Mouse (Mus musculus): ENCODE results near the gene Arfrp1. TPM values are rescaled to one million over a fixed set of nuclear protein-coding genes. Genes with fewer than 3 reads are reported as not detected.

The Arfrp1 gene
- polyA plus RNA-seq, 1 experiment from 2014 or later: 49.7 TPM

DNA sequence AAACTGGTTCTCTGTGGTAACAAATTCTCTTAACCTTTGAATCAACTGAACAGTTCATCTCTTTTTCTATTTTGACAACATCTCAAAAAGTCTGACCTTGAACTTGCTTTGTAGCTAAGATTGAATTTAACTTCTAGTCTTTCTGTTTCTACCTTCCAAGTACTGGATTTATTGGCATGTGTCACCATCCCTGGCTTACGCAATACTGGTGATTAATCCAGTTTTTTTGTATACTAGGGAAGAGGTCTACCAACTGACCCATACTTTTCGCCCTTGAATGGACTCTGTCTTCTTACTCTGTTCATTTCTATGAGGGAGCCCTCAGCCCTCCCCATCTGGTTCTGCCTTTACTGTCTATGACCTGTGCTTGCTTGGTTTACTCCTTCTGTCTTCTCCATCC is 39.1 kb downstream of the Arfrp1 start:
- no peak overlapping the region for H3K4me2 ChIP-seq (ENCODE audit: low read depth, low read length)
- ATAC-seq (replicated peaks; ENCODE audit: insufficient number of reproducible peaks, low FRiP score, low TSS enrichment, low read depth): no peak
- H3K4me1 ChIP-seq (ENCODE audit: control insufficient read depth, insufficient read depth, low read length): no peaks in the 10 kb centered on the region
- H3K4me3 ChIP-seq (ENCODE audit: low read depth, low read length): no peak overlapping the region
- DNase-seq (ENCODE audit: low spot score): no peak
- WGBS: 91% methylated on average over 2 of the region's 2 CpGs
- H3K27ac ChIP-seq (replicated peaks; ENCODE audit: low read depth, low read length): no peak overlapping the region
- no peak overlapping the region for H3K9ac ChIP-seq (replicated peaks; ENCODE audit: low read length)
- peaks cover 4% of the 10 kb centered on the region for H3K36me3 ChIP-seq (replicated peaks; ENCODE audit: control insufficient read depth, insufficient read depth, low read depth, low read length)
- no peaks in the 10 kb centered on the region for H3K27me3 ChIP-seq (ENCODE audit: control insufficient read depth, insufficient read depth, low read length)
- H3K9me3 ChIP-seq (replicated peaks; ENCODE audit: control insufficient read depth, low read length): no peaks in the 10 kb centered on the region

DNA sequence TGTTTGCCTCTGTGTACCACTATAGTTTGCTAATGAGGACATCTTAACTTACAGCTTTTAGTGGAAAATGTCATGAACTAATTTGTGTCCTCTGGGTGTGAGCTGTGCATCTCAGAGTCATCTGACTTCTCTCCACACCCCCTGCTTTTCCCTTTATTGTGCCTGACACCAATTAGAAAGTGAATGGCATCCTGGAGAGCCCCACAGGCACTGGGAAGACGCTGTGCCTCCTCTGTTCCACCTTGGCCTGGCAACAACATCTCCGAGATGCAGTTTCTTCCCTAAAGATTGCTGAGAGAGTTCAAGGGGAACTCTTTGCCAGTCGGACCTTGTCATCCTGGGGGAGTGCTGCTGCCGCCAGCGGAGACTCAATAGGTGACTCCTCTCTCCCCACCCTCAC is 43.1 kb downstream of the Arfrp1 start:
- Histone ChIP-seq H3K4me2 (ENCODE audit: low read depth, low read length) (no peak overlapping the region), H3K27ac (replicated peaks; ENCODE audit: low read depth, low read length) (no peak overlapping the region), H3K36me3 (replicated peaks; ENCODE audit: control insufficient read depth, insufficient read depth, low read depth, low read length) (0 out of 2 replicates have a peak, but pooled peaks cover 4% of the 10 kb centered on the region), H3K4me1 (ENCODE audit: control insufficient read depth, insufficient read depth, low read length) (no peaks in the 10 kb centered on the region), H3K9ac (replicated peaks; ENCODE audit: low read length) (no peak overlapping the region), H3K27me3 (ENCODE audit: control insufficient read depth, insufficient read depth, low read length) (no peaks in the 10 kb centered on the region), H3K9me3 (replicated peaks; ENCODE audit: control insufficient read depth, low read length) (no peaks in the 10 kb centered on the region), H3K4me3 (ENCODE audit: low read depth, low read length) (no peak overlapping the region)
- ATAC-seq (replicated peaks; ENCODE audit: insufficient number of reproducible peaks, low FRiP score, low TSS enrichment, low read depth) (no peak), DNase-seq (ENCODE audit: low spot score) (no peak)
- 67% methylated on average over 5 of the region's 5 CpGs for WGBS

DNA sequence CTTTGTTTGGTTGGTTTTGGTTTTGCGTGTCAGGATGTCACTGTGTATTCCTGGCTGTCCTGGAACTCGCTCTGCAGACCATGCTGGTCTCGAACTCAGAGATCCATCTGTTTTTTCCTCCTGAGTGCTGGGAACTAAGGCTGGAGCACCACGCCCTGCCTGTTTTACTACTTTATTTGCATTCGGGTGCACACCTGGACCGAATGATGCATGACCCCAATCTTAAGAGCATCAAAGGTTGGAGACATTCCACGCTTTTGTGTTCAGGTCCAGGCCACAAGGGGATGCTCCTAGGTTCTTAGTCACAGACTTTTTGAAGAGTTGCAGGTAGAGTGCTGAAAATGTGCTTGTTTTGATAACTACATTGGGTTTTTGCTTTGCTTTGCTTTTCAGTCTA is 45.1 kb downstream of the Arfrp1 start:
- Histone ChIP-seq H3K4me1 (ENCODE audit: control insufficient read depth, insufficient read depth, low read length) (no peaks in the 10 kb centered on the region), H3K36me3 (replicated peaks; ENCODE audit: control insufficient read depth, insufficient read depth, low read depth, low read length) (no peaks in the 10 kb centered on the region), H3K27me3 (ENCODE audit: control insufficient read depth, insufficient read depth, low read length) (no peaks in the 10 kb centered on the region), H3K4me2 (ENCODE audit: low read depth, low read length) (peak overlapping the region; percentile 73), H3K27ac (replicated peaks; ENCODE audit: low read depth, low read length) (no peak overlapping the region), H3K9ac (replicated peaks; ENCODE audit: low read length) (peak overlapping the region; percentile 67), H3K9me3 (replicated peaks; ENCODE audit: control insufficient read depth, low read length) (no peaks in the 10 kb centered on the region), H3K4me3 (ENCODE audit: low read depth, low read length) (peak overlapping the region; percentile 61)
- WGBS: 11% methylated on average over 7 of the region's 7 CpGs
- DNase-seq (ENCODE audit: low spot score) (no peak), ATAC-seq (replicated peaks; ENCODE audit: insufficient number of reproducible peaks, low FRiP score, low TSS enrichment, low read depth) (no peak; the same call in 1 of the 2 replicates)

DNA sequence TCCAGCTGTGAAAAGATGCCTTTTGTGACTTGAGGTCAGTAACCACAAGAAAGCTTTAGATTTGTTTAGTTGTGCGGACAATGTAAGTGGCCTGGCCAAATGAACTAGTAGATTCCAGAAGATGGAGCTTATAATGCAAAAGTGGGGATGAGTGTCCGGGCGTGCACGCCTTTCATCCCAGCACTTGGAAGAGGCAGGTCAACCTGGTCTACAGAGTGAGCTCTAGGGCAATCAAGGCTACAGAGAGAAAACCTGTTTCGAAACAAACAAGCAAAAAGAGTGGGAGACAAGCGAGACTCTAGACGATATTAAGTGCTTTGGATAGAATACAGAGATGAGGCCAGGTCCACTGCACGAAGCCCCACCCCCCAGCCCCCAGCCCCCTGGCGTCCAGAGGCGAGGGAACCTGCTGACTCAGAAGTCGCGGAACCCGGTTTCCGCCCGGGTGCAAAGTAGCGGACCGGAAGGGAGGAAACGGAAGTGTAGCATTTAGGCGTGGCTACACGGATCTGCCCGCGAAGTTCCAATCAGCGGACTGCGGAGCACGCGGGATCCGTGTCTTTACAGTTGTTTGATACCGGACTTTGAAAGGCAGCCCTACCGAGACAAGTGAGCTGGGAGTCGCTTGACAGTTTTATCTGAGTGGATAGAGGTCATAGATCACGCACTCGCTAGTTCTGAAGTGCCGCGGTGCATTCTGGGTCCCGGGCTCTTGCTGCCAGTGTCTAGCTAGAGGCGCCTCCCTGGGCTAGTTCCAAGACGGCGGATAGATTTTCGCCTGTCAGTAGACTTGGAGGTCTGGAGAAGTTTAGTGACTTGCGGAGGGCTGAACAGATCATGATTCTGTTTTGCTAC is 45.7 kb downstream of the Arfrp1 start, which contains the start of gene Rtel1:
Rtel1 (plus strand) TSS at position 492 of the 855 bp plus-strand sequence.
- peak within 1 kb of the TSS; percentile 67 for H3K9ac ChIP-seq (replicated peaks; ENCODE audit: low read length)
- DNase-seq (ENCODE audit: low spot score): peak; percentile 93
- H3K9me3 ChIP-seq (replicated peaks; ENCODE audit: control insufficient read depth, low read length): no peaks in the 10 kb centered on the region
- H3K36me3 ChIP-seq (replicated peaks; ENCODE audit: control insufficient read depth, insufficient read depth, low read depth, low read length): no peaks in the 10 kb centered on the region
- ATAC-seq (replicated peaks; ENCODE audit: insufficient number of reproducible peaks, low FRiP score, low TSS enrichment, low read depth): peak; percentile 86
- peak within 1 kb of the TSS; percentile 61 for H3K4me3 ChIP-seq (ENCODE audit: low read depth, low read length)
- no peaks in the 10 kb centered on the region for H3K4me1 ChIP-seq (ENCODE audit: control insufficient read depth, insufficient read depth, low read length)
- peak within 1 kb of the TSS; percentile 73 for H3K4me2 ChIP-seq (ENCODE audit: low read depth, low read length)
- peak within 1 kb of the TSS; percentile 28; the same call in 1 of the 2 replicates for H3K27ac ChIP-seq (replicated peaks; ENCODE audit: low read depth, low read length)
- H3K27me3 ChIP-seq (ENCODE audit: control insufficient read depth, insufficient read depth, low read length): peaks cover 3% of the 10 kb centered on the region
- WGBS: 7% methylated on average over 40 of the region's 40 CpGs

DNA sequence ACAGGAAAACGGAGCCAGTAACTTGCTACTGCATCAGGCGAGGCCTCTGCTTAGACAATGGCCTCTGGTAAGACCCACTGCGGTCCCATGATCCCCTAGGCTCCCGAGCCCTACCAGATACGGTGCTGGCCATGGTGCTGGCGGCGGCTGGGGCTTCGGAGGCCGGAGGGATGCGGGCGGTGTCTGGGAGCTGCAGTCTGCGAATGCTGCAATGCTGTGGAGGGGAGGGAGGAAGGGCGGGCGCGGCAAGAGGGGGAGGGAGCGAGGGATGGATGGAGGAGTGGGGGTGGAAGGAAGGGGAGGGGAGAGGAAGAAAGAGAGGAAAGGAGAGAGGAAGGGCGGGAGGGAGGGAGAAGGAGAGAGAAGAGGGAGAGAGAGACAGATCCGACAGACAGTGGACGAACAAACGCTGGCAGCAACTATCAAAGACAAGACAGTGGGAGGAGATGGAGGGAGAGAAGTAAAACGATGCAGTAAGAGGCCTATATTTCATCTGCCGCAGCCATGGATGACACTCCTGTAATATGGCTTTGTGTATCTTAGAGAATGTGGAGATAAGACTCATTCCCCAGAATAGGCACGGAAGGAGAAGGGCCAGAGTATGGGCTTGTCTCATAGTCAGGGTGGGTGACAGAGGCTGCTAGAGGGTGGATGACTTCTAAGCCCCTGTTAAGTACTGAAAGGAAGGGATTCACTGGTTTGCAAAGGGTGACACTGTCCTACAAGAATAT is 51.0 kb downstream of the Arfrp1 start, which contains the start of gene Stmn3:
Stmn3 (minus strand) TSS at position 421 of the 731 bp plus-strand sequence.
- Histone ChIP-seq H3K27me3 (ENCODE audit: control insufficient read depth, insufficient read depth, low read length) (peaks cover 27% of the 10 kb centered on the region), H3K9ac (replicated peaks; ENCODE audit: low read length) (peak within 1 kb of the TSS; percentile 27), H3K36me3 (replicated peaks; ENCODE audit: control insufficient read depth, insufficient read depth, low read depth, low read length) (no peaks in the 10 kb centered on the region), H3K4me2 (ENCODE audit: low read depth, low read length) (peak within 1 kb of the TSS; percentile 44), H3K4me1 (ENCODE audit: control insufficient read depth, insufficient read depth, low read length) (no peaks in the 10 kb centered on the region; the same call in 1 of the 2 replicates), H3K9me3 (replicated peaks; ENCODE audit: control insufficient read depth, low read length) (no peaks in the 10 kb centered on the region), H3K4me3 (ENCODE audit: low read depth, low read length) (peak within 1 kb of the TSS; percentile 34), H3K27ac (replicated peaks; ENCODE audit: low read depth, low read length) (no peak within 1 kb of the TSS)
- peak; percentile 57 for ATAC-seq (replicated peaks; ENCODE audit: insufficient number of reproducible peaks, low FRiP score, low TSS enrichment, low read depth)
- DNase-seq (ENCODE audit: low spot score): peak; percentile 85
- 5% methylated on average over 22 of the region's 23 CpGs for WGBS

DNA sequence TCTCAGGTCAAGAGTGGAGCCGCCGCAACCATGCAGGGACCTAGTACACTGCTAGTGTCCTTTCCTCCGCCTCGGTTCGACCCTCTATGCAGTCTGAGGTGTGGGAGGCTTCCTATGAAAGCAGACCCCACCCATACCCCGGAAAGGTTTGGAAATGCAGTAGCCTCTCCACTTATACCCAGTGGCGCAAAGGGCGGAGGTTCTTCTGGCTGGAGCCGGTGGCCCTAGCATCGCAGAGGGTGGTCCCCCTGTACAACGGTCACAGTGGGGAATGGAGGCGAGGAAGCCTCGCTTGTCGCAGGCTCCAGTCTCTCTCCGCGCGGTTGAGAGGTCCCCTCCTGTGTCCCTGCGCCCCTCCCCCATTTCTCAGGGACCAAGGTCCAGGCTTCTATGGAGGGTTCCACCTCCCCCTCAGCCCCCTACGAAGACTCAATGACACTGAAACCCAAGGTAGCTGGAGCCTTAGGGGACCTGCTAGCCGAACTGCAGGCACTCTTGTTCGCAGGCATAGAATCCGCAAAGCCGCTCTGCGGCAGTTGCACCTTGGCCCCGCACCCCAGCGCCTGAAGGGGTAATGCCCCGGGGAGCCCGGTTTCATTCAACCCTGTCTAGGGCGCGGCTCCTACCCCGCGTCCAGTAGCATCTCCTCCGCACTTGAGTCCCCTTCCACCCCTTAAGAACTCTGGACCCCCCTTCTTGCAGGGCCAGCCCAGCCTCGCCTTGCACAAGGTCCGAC is 51.7 kb downstream of the Arfrp1 start:
- DNase-seq (ENCODE audit: low spot score): peak; percentile 4
- H3K27ac ChIP-seq (replicated peaks; ENCODE audit: low read depth, low read length): no peak overlapping the region
- WGBS: 3% methylated on average over 35 of the region's 35 CpGs
- peak; percentile 34; the same call in 1 of the 2 replicates for ATAC-seq (replicated peaks; ENCODE audit: insufficient number of reproducible peaks, low FRiP score, low TSS enrichment, low read depth)
- H3K9ac ChIP-seq (replicated peaks; ENCODE audit: low read length): peak overlapping the region; percentile 27
- H3K4me1 ChIP-seq (ENCODE audit: control insufficient read depth, insufficient read depth, low read length): no peaks in the 10 kb centered on the region; the same call in 1 of the 2 replicates
- peak overlapping the region; percentile 44 for H3K4me2 ChIP-seq (ENCODE audit: low read depth, low read length)
- H3K9me3 ChIP-seq (replicated peaks; ENCODE audit: control insufficient read depth, low read length): no peaks in the 10 kb centered on the region
- H3K27me3 ChIP-seq (ENCODE audit: control insufficient read depth, insufficient read depth, low read length): peaks cover 27% of the 10 kb centered on the region
- peak overlapping the region; percentile 34 for H3K4me3 ChIP-seq (ENCODE audit: low read depth, low read length)
- no peaks in the 10 kb centered on the region for H3K36me3 ChIP-seq (replicated peaks; ENCODE audit: control insufficient read depth, insufficient read depth, low read depth, low read length)

DNA sequence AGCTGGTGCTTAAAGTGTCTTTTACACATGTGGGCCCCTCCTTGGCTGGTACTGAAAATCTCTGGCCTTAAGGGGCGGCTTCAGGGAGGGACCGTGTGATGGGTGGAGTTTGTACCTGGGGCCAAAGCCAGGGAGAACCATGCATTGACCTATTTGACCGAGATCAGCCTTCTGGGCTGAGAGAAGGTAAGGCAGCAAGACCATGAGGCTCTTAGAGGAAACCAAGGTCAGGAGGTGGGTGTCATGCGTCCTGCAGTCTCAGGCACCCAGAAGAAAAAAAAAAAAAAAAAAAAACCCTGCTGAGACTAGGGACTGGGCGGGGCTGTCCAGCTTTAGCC is 52.2 kb downstream of the Arfrp1 start:
- Histone ChIP-seq H3K27me3 (ENCODE audit: control insufficient read depth, insufficient read depth, low read length) (peaks cover 27% of the 10 kb centered on the region), H3K4me3 (ENCODE audit: low read depth, low read length) (peak overlapping the region; percentile 34), H3K27ac (replicated peaks; ENCODE audit: low read depth, low read length) (no peak overlapping the region), H3K9ac (replicated peaks; ENCODE audit: low read length) (0 out of 2 replicates have a peak overlapping the region, but pooled peaks have one; percentile 27), H3K4me1 (ENCODE audit: control insufficient read depth, insufficient read depth, low read length) (no peaks in the 10 kb centered on the region; the same call in 1 of the 2 replicates), H3K36me3 (replicated peaks; ENCODE audit: control insufficient read depth, insufficient read depth, low read depth, low read length) (no peaks in the 10 kb centered on the region), H3K4me2 (ENCODE audit: low read depth, low read length) (peak overlapping the region; percentile 44), H3K9me3 (replicated peaks; ENCODE audit: control insufficient read depth, low read length) (no peaks in the 10 kb centered on the region)
- ATAC-seq (replicated peaks; ENCODE audit: insufficient number of reproducible peaks, low FRiP score, low TSS enrichment, low read depth) (no peak), DNase-seq (ENCODE audit: low spot score) (no peak)
- WGBS: 17% methylated on average over 5 of the region's 5 CpGs
